Mouse (Mus musculus): ENCODE results near the gene Soga1. TPM values are rescaled to one million over a fixed set of nuclear protein-coding genes. Genes with fewer than 3 reads are reported as not detected.

Soga1 gene
- total RNA-seq, 2 experiments from 2014 or later = 11.9 to 14.1 TPM

DNA sequence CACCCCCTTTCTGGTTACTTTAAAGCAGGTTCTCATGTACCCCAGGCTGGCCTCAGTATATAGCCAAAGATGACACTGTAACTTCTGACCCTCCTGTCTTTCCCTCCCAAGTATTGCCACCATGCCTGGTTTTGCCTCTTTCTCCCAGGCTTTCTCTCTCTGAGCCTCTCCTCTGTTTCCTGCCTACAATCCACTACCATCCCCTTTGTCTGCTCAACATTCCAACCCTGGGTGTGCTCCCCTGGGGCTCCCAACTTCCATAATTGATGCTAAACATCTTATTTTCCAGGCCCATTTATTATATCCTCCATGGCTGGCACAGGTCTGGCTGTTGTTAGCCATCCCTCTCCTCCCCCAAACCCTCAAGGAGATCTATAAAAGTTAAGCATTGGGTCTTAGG lies 70.5 kb downstream of the Soga1 start:
- intact Hi-C loops (cut with DNase I) = no loop called here
- DNase-seq (ENCODE audit: low spot score) = no peak

DNA sequence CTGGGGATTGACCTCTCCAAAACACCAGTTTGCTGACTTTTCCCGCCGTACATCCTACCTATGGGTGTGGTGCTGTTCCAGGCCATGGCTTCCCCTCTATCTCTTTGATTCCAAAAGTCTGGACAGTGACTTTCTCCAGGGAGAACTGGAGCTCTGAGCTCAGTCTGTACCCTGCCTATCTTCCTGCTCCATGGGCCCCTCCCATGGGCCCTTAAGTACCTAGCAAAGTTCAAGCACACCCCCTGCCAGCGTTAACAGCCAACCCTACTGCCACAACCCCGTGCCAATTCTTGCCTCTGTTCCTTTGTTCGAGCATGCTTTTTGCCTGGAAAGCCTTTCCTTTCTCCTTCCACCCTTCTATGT lies 71.8 kb downstream of the Soga1 start:
- intact Hi-C loops (cut with DNase I) = no loop called here
- no peak for DNase-seq (ENCODE audit: low spot score)

DNA sequence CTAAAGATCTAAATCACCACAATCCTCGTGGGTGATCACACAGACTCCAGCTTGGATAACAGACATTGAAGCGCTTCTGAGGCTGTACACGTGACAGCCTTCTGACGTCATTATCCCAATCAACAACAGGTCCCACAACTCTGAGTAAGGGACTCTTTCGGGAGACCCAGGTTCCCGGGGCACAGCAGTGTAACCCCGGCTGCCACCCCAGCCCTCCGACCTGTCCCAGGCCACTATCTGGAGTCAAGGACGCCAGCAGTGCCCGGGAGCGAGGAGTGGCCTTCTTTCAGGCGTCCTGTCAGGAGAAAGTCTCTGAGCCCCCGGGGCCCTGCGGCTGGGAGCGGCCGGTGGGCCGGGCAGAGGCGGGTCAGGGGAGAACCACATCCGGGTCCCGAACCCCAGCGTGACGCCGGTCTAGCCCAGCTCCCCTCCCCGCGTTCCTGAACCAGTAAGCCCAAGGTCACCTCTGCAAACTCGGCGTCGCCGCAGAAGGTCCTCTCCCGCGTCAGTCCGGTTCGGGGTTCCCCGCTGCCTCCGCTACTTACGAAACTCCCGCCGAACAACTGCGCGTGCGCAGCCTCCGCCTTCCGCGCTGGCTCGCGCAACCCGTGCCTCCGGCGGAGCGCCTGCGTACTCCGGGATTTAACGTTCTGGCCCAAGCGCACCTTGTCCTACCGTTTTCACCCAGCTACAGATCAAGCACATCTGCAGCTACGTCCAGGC lies 72.4 kb downstream of the Soga1 start, which contains the start of gene Dsn1:
TSS of gene Dsn1 (minus strand) at position 644 of the 723 bp plus-strand sequence.
- intact Hi-C loops (cut with DNase I) = no loop called here
- DNase-seq (ENCODE audit: low spot score) = peak; percentile 74

GRCm38 (mm10) chr2:157002321-157002720 lies 76.7 kb downstream of the Soga1 start:
- no peak for DNase-seq (ENCODE audit: low spot score)
- intact Hi-C loops (cut with DNase I) = no loop called here

GRCm38 (mm10) chr2:156998263-156998662 lies 80.8 kb downstream of the Soga1 start:
- intact Hi-C loops (cut with DNase I) = loop anchor here (5.0 kb wide), 1 partner anchor 86 kb away; no protein-coding TSS in a partner anchor
- no peak for DNase-seq (ENCODE audit: low spot score)

GRCm38 (mm10) chr2:156996576-156996975 lies 82.5 kb downstream of the Soga1 start:
- intact Hi-C loops (cut with DNase I) = loop anchor here (2.0 to 5.0 kb wide), 2 partner anchors 84 to 124 kb away; no protein-coding TSS in a partner anchor
- no peak for DNase-seq (ENCODE audit: low spot score)

- intact Hi-C loops (cut with DNase I) = no loop called here
These were observed 87.4 kb downstream of the Soga1 start, which contains the start of gene Ndrg3 for GRCm38 (mm10) chr2:156991470-156992319. Ndrg3 (minus strand) TSS chr2:156992056.

GRCm38 (mm10) chr2:156990727-156991431 lies 88.2 kb downstream of the Soga1 start:
- DNase-seq (ENCODE audit: low spot score) = no peak

More at GRCm38 (mm10) chr2:156991470-156992319, 87.4 kb downstream of the Soga1 start, which contains the start of gene Ndrg3:
- peak; percentile 92 for DNase-seq (ENCODE audit: low spot score)

GRCm38 (mm10) chr2:156987316-156987715 lies 91.7 kb downstream of the Soga1 start:
- no peak for DNase-seq (ENCODE audit: low spot score)
- intact Hi-C loops (cut with DNase I) = no loop called here

More at GRCm38 (mm10) chr2:156990727-156991431, 88.2 kb downstream of the Soga1 start:
- intact Hi-C loops (cut with DNase I) = no loop called here

GRCm38 (mm10) chr2:156982864-156983263 lies 96.2 kb downstream of the Soga1 start:
- intact Hi-C loops (cut with DNase I) = no loop called here
- DNase-seq (ENCODE audit: low spot score) = no peak

DNA sequence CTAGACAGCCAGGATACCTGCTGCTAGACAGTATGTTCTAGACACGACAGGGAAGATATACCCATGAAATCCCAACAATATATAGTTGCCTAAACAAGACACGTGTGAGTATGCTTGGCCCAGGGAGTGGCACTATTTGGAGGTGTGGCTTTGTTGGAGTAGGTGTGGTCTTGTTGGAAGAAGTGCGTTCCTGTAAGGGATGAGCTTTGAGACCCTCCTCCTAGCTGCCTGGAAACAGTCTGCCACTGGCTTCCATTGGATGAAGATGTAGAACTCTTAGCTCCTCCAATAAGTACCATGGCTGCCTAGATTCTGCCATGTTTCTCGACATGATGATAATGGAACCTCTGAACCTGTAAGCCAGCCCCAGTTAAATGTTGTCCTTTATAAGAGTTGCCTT lies 97.8 kb downstream of the Soga1 start:
- intact Hi-C loops (cut with DNase I) = no loop called here
- DNase-seq (ENCODE audit: low spot score) = no peak

DNA sequence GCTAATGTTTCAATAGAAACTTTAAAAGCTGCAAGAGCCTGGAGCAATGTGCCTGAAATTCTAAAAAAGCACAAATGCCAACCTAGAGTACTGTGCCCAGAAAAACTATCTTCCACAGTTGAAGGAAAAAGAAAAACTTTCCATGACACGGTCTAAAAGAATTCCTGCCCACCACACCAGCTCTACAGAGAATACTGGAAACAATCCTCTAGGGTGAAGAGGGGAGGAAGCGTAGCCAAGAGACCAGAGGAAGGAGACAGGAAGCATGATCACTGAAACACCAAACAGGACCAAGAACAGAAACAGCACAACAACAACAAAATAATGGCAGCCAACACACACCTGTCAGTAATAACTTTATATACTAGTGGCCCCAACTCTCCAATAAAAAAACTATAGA lies 99.0 kb downstream of the Soga1 start:
- no peak for DNase-seq (ENCODE audit: low spot score)
- intact Hi-C loops (cut with DNase I) = no loop called here

DNA sequence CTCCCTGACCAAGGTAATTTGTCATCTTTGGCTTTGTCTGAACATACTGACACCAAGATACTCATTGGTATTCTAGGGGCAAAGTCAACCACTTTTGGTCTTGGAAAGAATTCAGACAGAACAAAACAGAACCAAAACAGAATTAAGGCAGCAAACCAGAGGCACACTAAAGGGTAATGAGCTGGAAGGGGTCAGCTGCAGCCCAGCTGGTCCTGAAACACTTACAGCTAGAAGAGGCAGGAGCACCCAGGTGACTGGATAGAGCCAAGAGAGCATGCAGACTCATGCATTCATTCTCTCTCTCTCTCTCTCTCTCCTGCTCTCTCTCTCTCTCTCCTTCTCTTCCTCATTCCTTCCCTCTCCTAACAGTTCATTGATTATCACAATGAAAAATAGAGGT lies 102.3 kb downstream of the Soga1 start:
- no peak for DNase-seq (ENCODE audit: low spot score)
- intact Hi-C loops (cut with DNase I) = no loop called here

GRCm38 (mm10) chr2:156974967-156975366 lies 104.1 kb downstream of the Soga1 start:
- DNase-seq (ENCODE audit: low spot score) = no peak
- intact Hi-C loops (cut with DNase I) = no loop called here

GRCm38 (mm10) chr2:156973316-156974100 lies 105.5 kb downstream of the Soga1 start:
- intact Hi-C loops (cut with DNase I) = no loop called here
- no peak for DNase-seq (ENCODE audit: low spot score)

- intact Hi-C loops (cut with DNase I) = no loop called here
- no peak for DNase-seq (ENCODE audit: low spot score)
These were observed 108.8 kb downstream of the Soga1 start for GRCm38 (mm10) chr2:156970253-156970652.

DNA sequence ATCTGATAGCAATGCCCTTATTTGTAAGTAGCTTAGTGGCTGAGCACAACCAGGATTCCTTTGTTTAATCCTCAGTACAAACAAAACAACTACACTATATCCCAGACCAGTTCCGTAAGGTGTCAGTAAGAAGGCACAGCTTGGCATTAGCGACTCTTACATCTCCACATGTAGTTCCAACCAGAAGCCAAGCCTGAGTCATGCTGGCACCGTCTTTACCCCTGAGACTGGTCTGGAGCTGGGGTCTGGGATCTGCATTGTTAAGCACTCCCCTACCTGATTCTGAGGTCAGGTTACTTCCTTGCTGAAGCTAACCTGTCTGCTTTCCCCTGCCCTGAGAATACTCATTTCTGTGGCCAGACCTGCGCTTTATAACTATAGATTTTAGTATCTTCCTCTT lies 110.6 kb downstream of the Soga1 start:
- intact Hi-C loops (cut with DNase I) = no loop called here
- no peak for DNase-seq (ENCODE audit: low spot score)

DNA sequence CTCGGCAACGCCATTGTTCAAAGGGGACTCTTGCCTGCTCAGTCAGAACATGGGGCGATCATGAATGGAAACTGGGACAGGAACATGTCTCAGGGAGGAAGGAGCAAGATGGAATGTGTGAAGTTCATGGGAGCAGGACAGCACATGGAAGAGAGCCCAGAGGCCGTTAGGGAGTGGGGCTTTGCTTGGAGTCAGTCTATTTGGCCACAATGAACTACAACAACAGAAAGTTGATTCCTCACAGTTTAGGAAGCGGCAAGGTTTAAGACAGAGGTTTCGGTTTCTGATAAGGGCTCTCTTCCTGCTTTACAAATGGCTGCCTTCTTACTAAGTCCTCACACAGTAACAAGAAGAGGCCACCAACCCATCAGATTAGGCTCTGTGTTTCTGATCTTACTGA lies 111.7 kb downstream of the Soga1 start:
- intact Hi-C loops (cut with DNase I) = no loop called here
- no peak for DNase-seq (ENCODE audit: low spot score)

Measured in heart, postnatal 25 days (tissue).